Mouse (Mus musculus) liver, embryonic 14.5 days (tissue): ENCODE measurements around the gene Nup85. TPM values are rescaled to one million over a fixed set of nuclear protein-coding genes. Genes with fewer than 3 reads are reported as not detected.

ENCODE experiments used
- ATAC-seq: fragments of 200-750 bp; cut with Nextera tagmentation; 2 replicates; pipeline ENCODE4 v1.8.0; 2017; ENCODE audit warnings: moderate number of reproducible peaks, mild to moderate bottlenecking, moderate library complexity; ENCODE audit not compliant: insufficient read depth
- DNase-seq, 3 experiments: peaks; one replicate each; pipeline ENCODE4 v3.0.0-alpha.2; 2012 to 2013; ENCODE audit warnings: low read depth in 3 of 3, low spot score in 3 of 3
- H3K27ac ChIP-seq: fragments of 300-500 bp; sonication (generic); 2 replicates; pipeline ENCODE4 v1.5.1; 2014; ENCODE audit warnings: moderate library complexity, mild to moderate bottlenecking, control low read depth, inconsistent platforms
- H3K27me3 ChIP-seq: fragments of 300-500 bp; sonication (generic); 2 replicates; pipeline ENCODE4 v1.6.1; 2014; ENCODE audit warnings: mild to moderate bottlenecking, low read length, moderate library complexity; ENCODE audit not compliant: control insufficient read depth, insufficient read depth
- H3K36me3 ChIP-seq: fragments of 300-500 bp; sonication (generic); replicated peaks from 2 replicates; pipeline ENCODE4 v1.6.1; 2014; ENCODE audit warnings: low read depth; ENCODE audit not compliant: control insufficient read depth, insufficient read depth
- H3K4me1 ChIP-seq, 2 experiments: fragments of 200-500 bp in 1 of 2; fragments of 300-500 bp in 1 of 2; sonication (generic) in 1 of 2; replicated peaks; 2 replicates each; pipeline ENCODE4 v1.6.1; 2012 to 2014; ENCODE audit warnings: antibody characterized with exemption in 1 of 2, inconsistent platforms in 1 of 2, low read length in 1 of 2; ENCODE audit not compliant: control insufficient read depth in 2 of 2, insufficient read depth in 2 of 2
- H3K4me2 ChIP-seq: fragments of 300-500 bp; sonication (generic); 2 replicates; pipeline ENCODE4 v1.6.1; 2014; ENCODE audit warnings: low read depth, mild to moderate bottlenecking, control low read depth, moderate library complexity
- H3K4me3 ChIP-seq, 2 experiments: fragments of 200-500 bp in 1 of 2; fragments of 300-500 bp in 1 of 2; sonication (generic) in 1 of 2; 2 replicates each; pipeline ENCODE4 v1.5.1; 2012 to 2014; ENCODE audit warnings: low read depth in 2 of 2, low read length in 2 of 2, mild to moderate bottlenecking in 2 of 2, control low read depth in 1 of 2, inconsistent platforms in 1 of 2, moderate library complexity in 1 of 2; ENCODE audit not compliant: insufficient read depth in 1 of 2
- H3K9ac ChIP-seq: fragments of 300-500 bp; sonication (generic); replicated peaks from 2 replicates; pipeline ENCODE4 v1.6.1; 2014; ENCODE audit warnings: mild to moderate bottlenecking, control low read depth, moderate library complexity
- H3K9me3 ChIP-seq: fragments of 300-500 bp; sonication (generic); 2 replicates; pipeline ENCODE4 v1.6.1; 2016; ENCODE audit warnings: low read length, mixed read lengths; ENCODE audit not compliant: control insufficient read depth
- CTCF ChIP-seq: IDR thresholded peaks from 2 replicates; pipeline ENCODE4 v1.5.1; 2016; ENCODE audit warnings: antibody characterized with exemption, low read depth, control low read depth
- EP300 ChIP-seq: IDR thresholded peaks from 2 replicates; pipeline ENCODE4 v1.6.1; 2016; ENCODE audit warnings: antibody characterized with exemption, low read depth
- WGBS: fragments of 180-500 bp; shearing (Covaris S2); extraction: QIAGEN DNeasy Blood & Tissue Kit; methylation state at CpG from one replicate; pipeline ENCODE4 v1.1.7; 2014; ENCODE audit not compliant: insufficient replicate concordance; 5-methylcytosine and 5-hydroxymethylcytosine counted together
- polyA plus RNA-seq, 2 experiments: library from polyadenylated mRNA; depleted of rRNA in 1 of 2; stranded (reverse) in 1 of 2; unstranded in 1 of 2; fragments of >200 nt; fragmentation: Nextera tagmentation in 1 of 2; extraction: Ambion mirVana in 1 of 2; gene quantifications; 2 replicates each; pipeline versions ENCODE4 v1.2.1 to v1.2.3; 2012 to 2014

The Nup85 gene
- polyA plus RNA-seq (2012; rRNA removed) (96.0 and 109 TPM in 2 replicates), polyA plus RNA-seq (2014; fragmentation: Nextera tagmentation; extraction: Ambion mirVana) (118 and 125 TPM in 2 replicates)

DNA sequence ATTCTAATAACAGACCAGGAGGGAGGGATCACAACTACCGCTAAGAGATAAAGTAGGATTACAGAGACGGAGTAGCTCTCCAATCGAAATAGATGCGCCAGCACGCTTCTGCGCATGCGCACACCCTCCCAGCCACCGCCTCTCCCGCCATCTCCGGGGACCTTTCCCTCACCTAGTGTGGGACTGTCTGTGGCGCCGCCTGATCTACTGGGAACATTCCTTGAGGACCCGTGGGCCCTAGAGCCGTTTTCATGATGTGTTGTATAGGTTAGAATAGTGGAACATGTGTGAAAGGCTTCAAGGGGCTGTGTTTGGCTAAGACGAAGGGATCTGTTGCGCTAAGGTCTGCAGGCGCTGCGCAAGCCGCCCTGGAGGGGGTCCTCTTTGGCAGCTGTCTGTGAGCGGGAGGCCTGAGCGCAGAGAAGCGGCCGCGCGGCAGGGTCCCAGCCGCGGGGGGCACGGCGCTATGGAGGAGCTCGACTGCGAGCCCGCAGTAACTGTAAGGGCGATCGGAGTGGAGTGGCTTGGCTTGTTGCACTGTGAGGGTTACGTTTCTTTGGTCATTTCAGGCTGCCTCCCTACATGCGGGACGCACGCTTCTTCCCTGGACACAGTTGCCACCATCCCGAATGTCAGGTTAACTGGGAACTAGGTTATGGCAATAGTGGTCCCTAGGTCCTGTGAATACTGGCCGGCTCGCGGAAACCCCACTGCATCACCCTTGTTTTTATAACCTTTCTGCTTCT is at the start of gene Nup85:
Gene Nup85, plus strand, starts transcription at position 371 of the 746 bp plus-strand sequence.
- Histone ChIP-seq H3K27ac (peak within 1 kb of the TSS; percentile 92), H3K27me3 (no peaks in the 10 kb centered on the region), H3K9me3 (no peaks in the 10 kb centered on the region), H3K36me3 (peaks cover 33% of the 10 kb centered on the region), H3K9ac (peak within 1 kb of the TSS; percentile 60), H3K4me1 (peaks cover 14 to 15% of the 10 kb centered on the region in 2 experiments), H3K4me2 (peak within 1 kb of the TSS; percentile 95), H3K4me3 (peak within 1 kb of the TSS; percentile 77 to 97)
- DNase-seq (peak; percentile 92 to 93 (median 92)), ATAC-seq (peak; percentile 98)
- under 1% methylated on average over 42 of the region's 42 CpGs for WGBS
- TF ChIP-seq EP300 (peak; percentile 83), CTCF (0 out of 2 replicates have a peak, but pooled peaks have one; percentile 5)

- H3K27me3 ChIP-seq = no peaks in the 10 kb centered on the region
- 61% methylated on average over 6 of the region's 6 CpGs for WGBS
- no peak overlapping the region for H3K4me3 ChIP-seq
- no peak overlapping the region for H3K9ac ChIP-seq
- H3K4me2 ChIP-seq = peak overlapping the region; percentile 99
- H3K36me3 ChIP-seq = no peaks in the 10 kb centered on the region
- no peaks in the 10 kb centered on the region for H3K9me3 ChIP-seq
- H3K27ac ChIP-seq = no peak overlapping the region
- DNase-seq = no peak
- H3K4me1 ChIP-seq = peaks cover 28 to 38% of the 10 kb centered on the region in 2 experiments
- no peak for ATAC-seq
- TF ChIP-seq CTCF = no peak
- TF ChIP-seq EP300 = no peak
These were observed 49.2 kb upstream of the Nup85 start for GRCm38 (mm10) chr11:115515021-115515420.

- Histone ChIP-seq H3K36me3 (no peaks in the 10 kb centered on the region), H3K4me3 (no peak overlapping the region), H3K9me3 (no peaks in the 10 kb centered on the region), H3K4me2 (no peak overlapping the region), H3K27ac (no peak overlapping the region), H3K9ac (no peak overlapping the region), H3K27me3 (no peaks in the 10 kb centered on the region), H3K4me1 (peaks cover 10 to 18% of the 10 kb centered on the region in 2 experiments)
- no peak for DNase-seq
- TF ChIP-seq EP300 (no peak), CTCF (no peak)
- 68% methylated on average over 5 of the region's 5 CpGs for WGBS
- no peak for ATAC-seq
These were observed 47.3 kb upstream of the Nup85 start for GRCm38 (mm10) chr11:115516942-115517341.

GRCm38 (mm10) chr11:115518693-115519092 is 45.5 kb upstream of the Nup85 start:
- no peaks in the 10 kb centered on the region for H3K9me3 ChIP-seq
- H3K4me3 ChIP-seq = no peak overlapping the region
- ATAC-seq = no peak
- H3K4me1 ChIP-seq = peaks cover 0 to 7% of the 10 kb centered on the region in 2 experiments; a peak in 2 of 4 replicates
- WGBS = 69% methylated on average over 9 of the region's 9 CpGs
- H3K9ac ChIP-seq = no peak overlapping the region
- H3K27ac ChIP-seq = no peak overlapping the region
- peaks cover 8% of the 10 kb centered on the region for H3K36me3 ChIP-seq
- H3K4me2 ChIP-seq = no peak overlapping the region
- DNase-seq = no peak
- no peaks in the 10 kb centered on the region for H3K27me3 ChIP-seq
- TF ChIP-seq EP300 (no peak), CTCF (no peak)

- WGBS = 61% methylated on average over 3 of the region's 3 CpGs
- DNase-seq = no peak
- Histone ChIP-seq H3K9ac (no peak overlapping the region), H3K27ac (no peak overlapping the region), H3K36me3 (peaks cover 17% of the 10 kb centered on the region), H3K4me2 (no peak overlapping the region), H3K4me3 (no peak overlapping the region), H3K4me1 (peaks cover 0 to 5% of the 10 kb centered on the region in 2 experiments; a peak in 2 of 4 replicates), H3K9me3 (no peaks in the 10 kb centered on the region), H3K27me3 (no peaks in the 10 kb centered on the region)
- no peak for TF ChIP-seq CTCF
- no peak for TF ChIP-seq EP300
- ATAC-seq = no peak
These were observed 44.7 kb upstream of the Nup85 start for GRCm38 (mm10) chr11:115519581-115519980.
